Mouse (Mus musculus) bone marrow macrophage, adult 2 months (primary cell): Measurements from ENCODE around the gene Zfp62. TPM values are rescaled to one million over a fixed set of nuclear protein-coding genes. Genes with fewer than 3 reads are reported as not detected.

Source experiments
- H3K27ac ChIP-seq: 2 replicates; pipeline ENCODE4 v1.5.1; 2012; ENCODE audit warnings: low read depth, low read length; ENCODE audit not compliant: insufficient read depth
- H3K4me1 ChIP-seq: 2 replicates; pipeline ENCODE4 v1.6.1; 2012; ENCODE audit warnings: low read length; ENCODE audit not compliant: control insufficient read depth, insufficient read depth
- H3K4me3 ChIP-seq: 2 replicates; pipeline ENCODE4 v1.5.1; 2012; ENCODE audit warnings: mild to moderate bottlenecking, low read length, moderate library complexity; ENCODE audit not compliant: insufficient read depth
- CTCF ChIP-seq: IDR thresholded peaks from 2 replicates; pipeline ENCODE4 v1.5.1; 2012; ENCODE audit warnings: low read depth, mild to moderate bottlenecking, low read length, moderate library complexity
- POLR2A ChIP-seq: IDR thresholded peaks from 2 replicates; pipeline ENCODE4 v1.6.1; 2012; ENCODE audit warnings: mild to moderate bottlenecking, low read depth, low read length, borderline replicate concordance
- polyA plus RNA-seq: library from polyadenylated mRNA; stranded (reverse); fragments of >200 nt; gene quantifications from 2 replicates; pipeline ENCODE4 v1.2.4, GENCODE M21; 2012; ENCODE audit not compliant: missing spikeins, insufficient read depth, insufficient read length

The Zfp62 gene
- polyA plus RNA-seq, 1 experiment = 30.8 TPM

DNA sequence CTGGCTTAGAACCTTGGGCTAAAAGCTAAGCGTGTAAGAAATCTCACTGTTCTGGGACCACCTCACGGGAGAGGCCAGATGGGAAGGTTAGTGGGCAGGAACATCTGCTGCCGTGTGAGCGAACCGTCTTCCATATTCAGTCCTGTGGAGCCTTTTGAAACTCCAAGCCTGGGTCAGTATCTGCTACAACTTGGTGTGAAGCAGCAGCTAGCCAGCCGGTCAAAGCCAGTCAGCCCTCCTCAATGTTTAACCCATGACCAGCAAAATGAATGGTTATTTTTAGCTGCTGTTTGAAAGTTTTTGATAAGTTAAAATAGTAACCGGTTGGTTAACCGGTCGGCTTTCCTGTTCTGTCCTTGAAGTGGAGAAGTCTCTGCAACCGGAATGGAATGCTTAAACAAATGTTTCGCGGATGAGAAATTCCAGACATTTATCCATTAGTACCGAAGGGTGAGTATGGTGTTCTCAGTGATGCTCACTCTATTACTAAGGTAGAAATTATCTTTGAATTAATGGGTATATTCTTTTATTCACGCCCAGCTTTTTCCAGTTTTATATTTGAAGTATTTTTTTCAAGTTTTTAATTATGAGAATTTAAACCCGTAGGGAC is 65.0 kb downstream of the Zfp62 start:
- no peaks in the 10 kb centered on the region for H3K4me1 ChIP-seq
- H3K27ac ChIP-seq = no peak overlapping the region
- H3K4me3 ChIP-seq = no peak overlapping the region
- no peak for TF ChIP-seq POLR2A
- no peak for TF ChIP-seq CTCF

Other genes starting within 250 kb of the Zfp62 start
- gene Olfr56, start 224.4 kb upstream of the Zfp62 start, polyA plus RNA-seq = 1.0 and 1.3 TPM in 2 replicates
- gene 9930111J21Rik1, start 223.9 kb upstream of the Zfp62 start, polyA plus RNA-seq = 27.3 and 32.4 TPM in 2 replicates
- gene Gm12185, start 211.1 kb upstream of the Zfp62 start, polyA plus RNA-seq = 2.7 and 3.7 TPM in 2 replicates
- gene Tgtp1, start 209.1 kb upstream of the Zfp62 start, polyA plus RNA-seq = 2.3 and 5.8 TPM in 2 replicates
- 72.7 and 91.8 TPM in 2 replicates for gene 9930111J21Rik2, start 152.1 kb upstream of the Zfp62 start, polyA plus RNA-seq
- 11.8 and 21.4 TPM in 2 replicates for gene Tgtp2, start 139.1 kb upstream of the Zfp62 start, polyA plus RNA-seq
- 49.2 and 51.9 TPM in 2 replicates for gene Ifi47, start 126.7 kb upstream of the Zfp62 start, polyA plus RNA-seq
- not detected in 2 replicates for gene Olfr1396, start 88.4 kb upstream of the Zfp62 start, polyA plus RNA-seq
- gene Olfr1395, start 61.0 kb upstream of the Zfp62 start, polyA plus RNA-seq = not detected in 2 replicates
- not detected in 2 replicates for gene Olfr1394, start 48.9 kb upstream of the Zfp62 start, polyA plus RNA-seq
- 0.15 TPM in 1 of 2 replicates, not detected in the other for gene Btnl9, start 16.1 kb upstream of the Zfp62 start, polyA plus RNA-seq
- 76.3 and 89.8 TPM in 2 replicates for gene Mgat1, start 40.9 kb downstream of the Zfp62 start, polyA plus RNA-seq
- not detected in 2 replicates for gene Olfr1393, start 75.0 kb downstream of the Zfp62 start, polyA plus RNA-seq
- gene Olfr1392, start 82.0 kb downstream of the Zfp62 start, polyA plus RNA-seq = not detected in 2 replicates
- gene Olfr10, start 101.4 kb downstream of the Zfp62 start, polyA plus RNA-seq = not detected in 2 replicates
- gene Olfr1391, start 119.5 kb downstream of the Zfp62 start, polyA plus RNA-seq = not detected in 2 replicates
- not detected in 2 replicates for gene Olfr1390, start 131.9 kb downstream of the Zfp62 start, polyA plus RNA-seq
- gene Olfr1389, start 219.8 kb downstream of the Zfp62 start, polyA plus RNA-seq = not detected in 2 replicates
- 0.24 and 0.35 TPM in 2 replicates for gene Olfr1388, start 233.3 kb downstream of the Zfp62 start, polyA plus RNA-seq